Comparison of ENCODE assay signal across 8 mouse cellular contexts in the genomic region with DNA sequence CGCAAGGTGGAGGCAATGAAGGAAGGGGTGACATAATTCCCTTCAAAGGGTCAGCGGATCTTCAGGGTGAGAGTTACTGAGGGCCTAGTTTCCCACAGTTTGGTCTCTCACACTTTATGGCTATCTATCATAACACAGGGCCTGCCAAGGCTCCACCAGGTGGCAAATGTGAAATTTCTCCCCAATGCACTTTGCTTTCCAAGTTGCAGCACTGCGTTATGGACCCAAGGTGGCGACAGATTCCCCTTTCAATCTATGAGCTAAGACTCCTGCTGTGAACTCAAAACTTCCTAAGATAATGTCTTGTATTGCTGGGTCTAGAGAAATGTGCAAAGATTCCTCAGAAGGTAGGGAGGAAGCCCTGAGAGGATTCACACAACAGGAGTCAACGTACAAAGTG. TPM values are rescaled to one million over a fixed set of nuclear protein-coding genes. Genes with fewer than 3 reads are reported as not detected.
DNase-seq lines count a peak whose midpoint lies in the region; ATAC-seq and TF ChIP-seq lines count a peak whose summit lies in the region.

No protein-coding gene starts in this region.

- no peak overlapping the region for H3K9ac ChIP-seq in hindbrain, embryonic 11.5 days (ENCODE audit: low read depth, low read length)
- no peak overlapping the region for H3K9ac ChIP-seq in hindbrain, embryonic 12.5 days
- no peak overlapping the region for H3K9ac ChIP-seq in lung, postnatal 0 days (replicated peaks; ENCODE audit: low read depth)

- H3K27ac ChIP-seq in hindbrain, embryonic 11.5 days (ENCODE audit: low read depth, low read length) = no peak overlapping the region
- no peak overlapping the region for H3K27ac ChIP-seq in hindbrain, embryonic 12.5 days
- H3K27ac ChIP-seq in bone marrow, adult 2 months (ENCODE audit: control insufficient read depth, insufficient read depth, low read depth, low read length, poor library complexity) = no peak overlapping the region
- H3K27ac ChIP-seq in lung, postnatal 0 days (ENCODE audit: low read length) = no peak overlapping the region

- no peak for ATAC-seq in hindbrain, embryonic 11.5 days (ENCODE audit: low FRiP score)
- no peak for ATAC-seq in hindbrain, embryonic 12.5 days (ENCODE audit: low FRiP score)
- 0 out of 2 replicates have a peak, but pooled peaks have one; percentile 25 for ATAC-seq in lung, postnatal 0 days

- H3K36me3 ChIP-seq in hindbrain, embryonic 11.5 days (ENCODE audit: control insufficient read depth, insufficient read depth, low read length) = no peaks in the 10 kb centered on the region
- H3K36me3 ChIP-seq in hindbrain, embryonic 12.5 days = no peaks in the 10 kb centered on the region
- H3K36me3 ChIP-seq in lung, postnatal 0 days (ENCODE audit: insufficient read depth, low read length) = no peaks in the 10 kb centered on the region

- no peak overlapping the region for H3K4me3 ChIP-seq in hindbrain, embryonic 11.5 days (ENCODE audit: low read depth, low read length)
- H3K4me3 ChIP-seq in hindbrain, embryonic 12.5 days = no peak overlapping the region
- H3K4me3 ChIP-seq in bone marrow, adult 2 months (replicated peaks; ENCODE audit: control insufficient read depth, low read depth, low read length) = no peak overlapping the region
- H3K4me3 ChIP-seq in lung, postnatal 0 days (ENCODE audit: low read depth, low read length) = no peak overlapping the region

- WGBS in hindbrain, embryonic 11.5 days = 86% methylated on average over 5 of the region's 5 CpGs
- 94% methylated on average over 5 of the region's 5 CpGs for WGBS in hindbrain, embryonic 12.5 days
- 65% methylated on average over 5 of the region's 5 CpGs for whole genome bisulfite sequencing in bone marrow, adult 2 months
- 82% methylated on average over 5 of the region's 5 CpGs for WGBS in lung, postnatal 0 days

- no peaks in the 10 kb centered on the region for H3K9me3 ChIP-seq in hindbrain, embryonic 11.5 days (ENCODE audit: control insufficient read depth, low read length)
- H3K9me3 ChIP-seq in hindbrain, embryonic 12.5 days (replicated peaks) = no peaks in the 10 kb centered on the region
- no peaks in the 10 kb centered on the region for H3K9me3 ChIP-seq in lung, postnatal 0 days (ENCODE audit: low read length)

- no peak for TF ChIP-seq POLR2A in bone marrow, adult 2 months (IDR thresholded peaks at IDR 0.05; ENCODE audit: borderline replicate concordance, control insufficient read depth, low read depth, low read length)

- peak; percentile 14 for DNase-seq in hindbrain, embryonic 11.5 days (ENCODE audit: low spot score)
- peak; percentile 60 to 72 for DNase-seq in B cell, adult 2 months
- peak; percentile 69 for DNase-seq in lung, postnatal 0 days (ENCODE audit: low spot score)
- DNase-seq in thymus, postnatal 4 days = peak; percentile 75
- no peak for DNase-seq in c-Kit-positive CD71-positive TER-119-positive erythroid progenitor cells, embryonic 14.5 days (ENCODE audit: low spot score)
- no peak for DNase-seq in frontal cortex, postnatal 36 days (ENCODE audit: low spot score in 2 of 2)

- no peak overlapping the region for H3K4me2 ChIP-seq in hindbrain, embryonic 11.5 days (replicated peaks; ENCODE audit: low read depth, low read length)
- H3K4me2 ChIP-seq in hindbrain, embryonic 12.5 days (replicated peaks) = no peak overlapping the region
- H3K4me2 ChIP-seq in lung, postnatal 0 days (replicated peaks; ENCODE audit: low read depth, low read length) = no peak overlapping the region

- no peaks in the 10 kb centered on the region for H3K27me3 ChIP-seq in hindbrain, embryonic 11.5 days (ENCODE audit: control insufficient read depth, insufficient read depth, low read length)
- no peaks in the 10 kb centered on the region for H3K27me3 ChIP-seq in hindbrain, embryonic 12.5 days
- no peaks in the 10 kb centered on the region for H3K27me3 ChIP-seq in lung, postnatal 0 days (replicated peaks; ENCODE audit: insufficient read depth, low read length)

- no peak for TF ChIP-seq EP300 in lung, postnatal 0 days (IDR thresholded peaks at IDR 0.05)

- peak; percentile 54 for TF ChIP-seq CTCF in bone marrow, adult 2 months (IDR thresholded peaks at IDR 0.05; ENCODE audit: control insufficient read depth, insufficient read depth, low read length)
- peak; percentile 74 for TF ChIP-seq CTCF in lung, postnatal 0 days (IDR thresholded peaks at IDR 0.05)

- no peaks in the 10 kb centered on the region for H3K4me1 ChIP-seq in hindbrain, embryonic 11.5 days (replicated peaks; ENCODE audit: control insufficient read depth, insufficient read depth, low read length)
- H3K4me1 ChIP-seq in hindbrain, embryonic 12.5 days = no peaks in the 10 kb centered on the region
- no peaks in the 10 kb centered on the region for H3K4me1 ChIP-seq in bone marrow, adult 2 months (ENCODE audit: control insufficient read depth, insufficient read depth, low read length)
- H3K4me1 ChIP-seq in lung, postnatal 0 days (ENCODE audit: insufficient read depth, low read depth, low read length) = no peaks in the 10 kb centered on the region

RNA-seq across cellular contexts. Expression of a gene that starts 17.6 kb away (rescaled TPM):
- not detected in 2 replicates for polyA plus RNA-seq in hindbrain, embryonic 11.5 days (2014; fragmentation: Nextera tagmentation; extraction: Ambion mirVana)
- not detected in 2 replicates for polyA plus RNA-seq in hindbrain, embryonic 12.5 days (2016; fragmentation: Nextera tagmentation; extraction: Ambion mirVana)
- 2.3 TPM in 1 of 2 replicates, not detected in the other for polyA plus RNA-seq in bone marrow, adult 2 months (2011; ENCODE audit: insufficient read depth, insufficient read length, low replicate concordance, missing spikeins)
- polyA plus RNA-seq in lung, postnatal 0 days (2015; fragmentation: Nextera tagmentation; extraction: Ambion mirVana) = 0.26 TPM in 1 of 2 replicates, not detected in the other

RNA-seq across cellular contexts. Expression of a gene that starts 17.6 kb away (rescaled TPM):
- not detected in 2 replicates for polyA plus RNA-seq in hindbrain, embryonic 11.5 days (2014; fragmentation: Nextera tagmentation; extraction: Ambion mirVana)
- polyA plus RNA-seq in hindbrain, embryonic 12.5 days (2016; fragmentation: Nextera tagmentation; extraction: Ambion mirVana) = 0.25 TPM in 1 of 2 replicates, not detected in the other
- polyA plus RNA-seq in bone marrow, adult 2 months (2011; ENCODE audit: insufficient read depth, insufficient read length, low replicate concordance, missing spikeins) = 0.68 TPM in 1 of 2 replicates, not detected in the other
- 0.26 and 0.35 TPM in 2 replicates for polyA plus RNA-seq in lung, postnatal 0 days (2015; fragmentation: Nextera tagmentation; extraction: Ambion mirVana)

RNA-seq across cellular contexts. Expression of a gene that starts 19.5 kb away (rescaled TPM):
- 0.06 TPM in 1 of 2 replicates, not detected in the other for polyA plus RNA-seq in hindbrain, embryonic 11.5 days (2014; fragmentation: Nextera tagmentation; extraction: Ambion mirVana)
- polyA plus RNA-seq in hindbrain, embryonic 12.5 days (2016; fragmentation: Nextera tagmentation; extraction: Ambion mirVana) = not detected in 2 replicates
- polyA plus RNA-seq in bone marrow, adult 2 months (2011; ENCODE audit: insufficient read depth, insufficient read length, low replicate concordance, missing spikeins) = 0.77 and 6.6 TPM in 2 replicates
- polyA plus RNA-seq in lung, postnatal 0 days (2015; fragmentation: Nextera tagmentation; extraction: Ambion mirVana) = 0.41 and 0.50 TPM in 2 replicates

Comparison
In these comparisons a context has a peak if more than half of its experiments do, and no peak if none do; other contexts are left out.
1. DNase-seq: peak in hindbrain, embryonic 11.5 days (single experiment), B cell, adult 2 months (2 of 2), lung, postnatal 0 days (single experiment) and thymus, postnatal 4 days (single experiment); none in c-Kit-positive CD71-positive TER-119-positive erythroid progenitor cells, embryonic 14.5 days (single experiment) and frontal cortex, postnatal 36 days (0 of 2).